ENCODE assay signal across 26 mouse cellular contexts in genomic region chr5:101899981-101900380, GRCm38 (mm10).
DNase-seq lines count a peak whose midpoint lies in the region; ATAC-seq and TF ChIP-seq lines count a peak whose summit lies in the region.
"Had no signal": no experiment of that assay in that cellular context is flagged by ENCODE, and none has a peak within 500 bp of the region (broad histone marks: within the 10 kb centered on the region; RNA-seq: fewer than 3 reads in every experiment).

No protein-coding gene starts in this region.

- WGBS in cerebellum, adult 2 months, result 67% methylated on average over 15 of the region's 15 CpGs

- H3K27me3 ChIP-seq in cerebellum, adult 2 months (ENCODE audit: control insufficient read depth, insufficient read depth, low read length), result no peaks in the 10 kb centered on the region
- H3K27me3 ChIP-seq: embryonic facial prominence, embryonic 12.5 days; embryonic facial prominence, embryonic 15.5 days; forebrain, embryonic 12.5 days; forebrain, embryonic 15.5 days; heart, embryonic 12.5 days; heart, embryonic 15.5 days had no signal

- no peak for TF ChIP-seq POLR2A in cerebellum, adult 2 months (IDR thresholded peaks at IDR 0.05; ENCODE audit: borderline replicate concordance, insufficient read depth, low read length)

- peak overlapping the region; percentile 0; the same call in 1 of the 2 replicates for H3K27ac ChIP-seq in cerebellum, adult 2 months (ENCODE audit: insufficient read depth, low read length)
- H3K27ac ChIP-seq: embryonic facial prominence, embryonic 12.5 days; embryonic facial prominence, embryonic 15.5 days; forebrain, embryonic 12.5 days; forebrain, embryonic 15.5 days; heart, embryonic 15.5 days; hindbrain, embryonic 10.5 days; hindbrain, embryonic 14.5 days; hindbrain, postnatal 0 days had no signal

- peaks cover 25% of the 10 kb centered on the region for H3K4me1 ChIP-seq in cerebellum, adult 2 months (ENCODE audit: control insufficient read depth, insufficient read depth, low read length)
- H3K4me1 ChIP-seq: embryonic facial prominence, embryonic 12.5 days; embryonic facial prominence, embryonic 15.5 days; forebrain, embryonic 12.5 days; forebrain, embryonic 15.5 days; heart, embryonic 12.5 days; heart, embryonic 15.5 days; hindbrain, embryonic 10.5 days had no signal

- no peak overlapping the region for H3K4me3 ChIP-seq in cerebellum, adult 2 months (replicated peaks; ENCODE audit: insufficient read depth, low read depth, low read length)
- H3K4me3 ChIP-seq: embryonic facial prominence, embryonic 12.5 days; embryonic facial prominence, embryonic 15.5 days; forebrain, embryonic 12.5 days; forebrain, embryonic 15.5 days; heart, embryonic 12.5 days; heart, embryonic 15.5 days; hindbrain, embryonic 10.5 days had no signal

- no peak for ATAC-seq in cerebellum, adult (ENCODE audit: insufficient number of reproducible peaks, low FRiP score, low TSS enrichment)
- ATAC-seq: activated CD4-positive, CD25-positive, alpha-beta regulatory T cell, adult 4 months; forebrain, embryonic 15.5 days; hindbrain, postnatal 0 days; inflammation-experienced regulatory T-cells, adult 6 months; intestine, embryonic 16.5 days had no signal

- DNase-seq in cerebellum, adult 11 months, result peak; percentile 47
- DNase-seq in cerebellum, postnatal 10 days, result no peak
- peak; percentile 58 to 60 for DNase-seq in cerebellum, adult 2 months
- DNase-seq in cerebellum, postnatal 25 days, result peak; percentile 42 to 63
- no peak for DNase-seq in spleen, adult 12 weeks (ENCODE audit: low spot score)
- no peak for DNase-seq in spleen, postnatal 36 days (ENCODE audit: low spot score in 2 of 2)
- DNase-seq: adrenal gland, adult 8-10 months; adrenal gland, postnatal 25 days; gastrocnemius, postnatal 25 days; heart, adult 18-20 months; heart, postnatal 10 days; heart, postnatal 36 days; kidney, adult 18-20 months had no signal

- no peak for TF ChIP-seq CTCF in cerebellum, adult 2 months (IDR thresholded peaks at IDR 0.05; ENCODE audit: borderline replicate concordance, insufficient read depth, low read depth, low read length)

Comparison
In these comparisons a context has a peak if more than half of its experiments do, and no peak if none do; other contexts are left out.
1. DNase-seq: peak in cerebellum, adult 11 months (single experiment), cerebellum, adult 2 months (2 of 2) and cerebellum, postnatal 25 days (2 of 2); none in cerebellum, postnatal 10 days (0 of 2), spleen, adult 12 weeks (single experiment) and spleen, postnatal 36 days (0 of 2).